Mouse (Mus musculus) gastrocnemius, adult 18-20 months (tissue): ENCODE results near the gene Cacna1f. TPM values are rescaled to one million over a fixed set of nuclear protein-coding genes. Genes with fewer than 3 reads are reported as not detected.

Experiments
- DNase-seq: peaks from one replicate; pipeline ENCODE4 v3.0.0; 2021; ENCODE audit warnings: low spot score
- long read RNA-seq, 2 experiments: library from polyadenylated mRNA; stranded (forward); transcript quantifications; one replicate each; pipeline ENCODE4 v2.0.0; 2021
- total RNA-seq, 2 experiments: library from RNA; stranded (reverse); gene quantifications; 2 replicates each; pipeline ENCODE4 v1.2.3; 2021

Gene Cacna1f
- not detected for total RNA-seq
- long read RNA-seq, experiment 1 = 0 reads
- long read RNA-seq, experiment 2 = 0 reads

DNA sequence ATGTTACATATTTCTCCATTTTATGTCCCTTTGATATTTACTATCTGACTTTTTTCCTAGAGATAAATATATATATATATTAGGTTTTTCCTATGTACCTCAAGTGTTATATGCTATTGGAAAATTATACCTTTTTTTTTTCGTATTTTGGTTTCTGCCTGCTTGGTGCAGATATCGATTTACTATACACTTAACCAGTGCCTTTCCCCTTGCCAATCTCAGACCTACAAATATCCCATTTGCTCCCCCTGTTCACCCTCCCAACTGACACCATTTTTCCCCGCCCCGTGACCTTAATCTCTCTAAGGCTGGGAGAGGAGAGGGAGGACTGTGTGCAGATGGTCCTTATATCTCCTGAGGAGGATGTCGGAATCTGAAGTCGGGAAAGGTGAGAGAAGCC lies at the start of gene Cacna1f:
Gene Cacna1f (plus strand): TSS at position 301 of the 400 bp plus-strand sequence.
- DNase-seq = no peak

GRCm38 (mm10) chrX:7563076-7563475 lies 43.8 kb upstream of the Cacna1f start:
- no peak for DNase-seq

DNA sequence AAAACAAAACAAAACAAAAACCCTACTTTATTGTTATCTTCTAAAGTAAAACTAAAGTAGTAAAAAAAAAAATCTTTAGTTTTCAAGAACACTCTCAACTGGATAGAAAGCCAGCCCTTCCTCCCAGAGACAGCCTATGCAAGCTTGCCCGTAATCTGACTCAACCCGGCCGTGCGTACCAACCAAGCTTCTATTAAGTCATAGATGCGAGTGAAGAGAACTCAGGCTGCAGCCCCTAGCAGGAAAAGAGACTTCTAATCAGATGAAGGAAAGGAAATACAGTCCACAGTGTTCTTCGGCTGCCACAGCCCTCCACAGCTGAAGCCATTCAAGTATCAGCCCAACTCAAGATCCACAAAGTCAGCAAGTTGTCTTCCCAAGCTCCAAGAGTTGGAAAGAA lies 40.5 kb upstream of the Cacna1f start:
- no peak for DNase-seq

DNA sequence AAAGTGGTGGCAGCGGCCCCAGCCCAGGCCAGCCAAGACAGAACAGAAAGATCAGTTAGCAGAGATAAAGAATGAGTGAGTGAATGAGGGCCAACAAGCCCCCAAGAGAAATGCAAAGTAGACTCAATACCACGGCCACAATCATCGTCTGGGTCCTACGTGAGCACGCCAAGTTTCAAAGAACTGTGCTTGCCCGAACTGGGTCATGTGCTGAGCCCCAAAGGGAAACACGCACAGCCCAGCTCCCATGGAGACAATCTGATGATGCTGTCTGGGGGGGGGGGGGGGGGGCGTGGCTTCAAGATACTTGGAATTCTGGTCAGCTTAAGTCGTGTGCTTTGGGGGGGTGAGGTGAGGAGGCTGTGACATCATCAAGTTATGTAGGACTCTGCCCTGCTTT lies 39.4 kb upstream of the Cacna1f start:
- no peak for DNase-seq

- DNase-seq = no peak
Measured at GRCm38 (mm10) chrX:7570481-7571175, 36.3 kb upstream of the Cacna1f start.

DNA sequence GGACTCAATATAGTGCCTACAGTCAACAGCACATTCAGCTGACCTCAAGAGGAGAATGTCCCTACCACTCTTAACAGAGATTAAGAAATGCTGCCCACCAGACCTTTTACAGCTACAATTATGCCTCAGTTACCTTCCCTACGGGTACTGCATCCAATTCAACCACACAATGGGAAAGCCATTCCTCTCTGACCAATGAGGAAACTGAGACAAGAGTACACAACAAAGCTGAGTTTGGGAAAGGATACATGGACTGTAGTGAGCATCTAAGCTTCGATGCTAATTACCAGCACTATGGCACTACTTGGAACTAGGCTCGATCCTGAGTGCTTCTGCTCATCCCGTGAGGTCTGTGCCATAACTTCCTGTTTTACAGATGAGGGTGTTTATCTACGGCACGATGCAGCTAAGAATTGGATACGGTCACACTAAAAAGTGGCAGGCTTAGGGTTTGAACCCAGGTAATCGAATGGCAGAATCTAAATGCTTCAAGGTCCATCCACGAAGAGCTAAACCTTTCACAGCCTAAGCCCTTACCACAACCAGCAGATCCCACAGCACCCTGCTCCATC lies 35.2 kb upstream of the Cacna1f start:
- DNase-seq = no peak

GRCm38 (mm10) chrX:7572466-7572865 lies 34.4 kb upstream of the Cacna1f start:
- DNase-seq = no peak

DNA sequence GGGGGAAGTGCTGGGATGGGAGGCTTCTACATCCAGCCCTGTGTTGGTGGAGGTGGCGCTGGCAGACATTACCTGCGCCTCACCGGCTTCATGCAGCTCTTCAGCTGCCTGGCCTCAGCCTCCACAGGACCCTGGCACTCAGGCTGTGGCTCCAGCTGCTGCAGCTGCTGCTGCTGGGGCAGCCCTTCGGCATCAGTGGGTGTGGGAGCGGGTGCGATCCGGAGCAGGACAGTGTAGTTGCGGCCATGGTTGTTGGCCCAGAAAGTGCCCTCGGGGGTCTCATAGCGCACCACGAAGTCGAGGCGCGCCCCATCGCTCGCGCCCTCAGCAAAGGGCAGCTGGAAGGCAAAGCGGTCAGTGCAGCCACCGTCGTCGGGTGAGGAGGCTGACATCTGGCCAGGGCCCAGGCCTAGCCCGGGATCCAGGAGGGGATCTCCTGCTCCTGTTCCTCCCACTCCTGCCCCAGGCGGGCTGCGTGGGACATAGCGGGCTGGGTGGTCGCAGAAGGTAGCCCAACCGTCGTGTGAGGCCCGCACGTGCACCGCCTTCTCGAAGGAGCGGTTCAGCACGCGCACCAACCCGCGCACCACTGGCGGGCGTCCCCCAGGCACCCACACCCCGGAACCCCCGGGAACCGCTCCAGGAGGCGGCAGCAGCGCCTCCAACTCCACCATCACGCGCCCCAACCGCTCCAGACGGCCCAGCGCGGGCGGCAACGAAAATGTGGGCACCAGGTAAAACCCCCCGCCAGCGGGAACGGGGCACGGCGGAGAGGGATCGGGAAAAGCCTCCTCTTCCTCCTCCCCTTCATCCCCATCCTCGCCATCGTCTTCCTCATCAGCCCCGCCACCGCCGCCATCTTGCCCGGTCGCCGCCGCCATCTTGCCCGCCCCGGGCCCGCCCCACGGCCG lies 33.5 kb upstream of the Cacna1f start, which contains the start of gene Foxp3:
Gene Foxp3 (plus strand): TSS at position 469 of the 911 bp plus-strand sequence.
- peak; percentile 34 for DNase-seq

DNA sequence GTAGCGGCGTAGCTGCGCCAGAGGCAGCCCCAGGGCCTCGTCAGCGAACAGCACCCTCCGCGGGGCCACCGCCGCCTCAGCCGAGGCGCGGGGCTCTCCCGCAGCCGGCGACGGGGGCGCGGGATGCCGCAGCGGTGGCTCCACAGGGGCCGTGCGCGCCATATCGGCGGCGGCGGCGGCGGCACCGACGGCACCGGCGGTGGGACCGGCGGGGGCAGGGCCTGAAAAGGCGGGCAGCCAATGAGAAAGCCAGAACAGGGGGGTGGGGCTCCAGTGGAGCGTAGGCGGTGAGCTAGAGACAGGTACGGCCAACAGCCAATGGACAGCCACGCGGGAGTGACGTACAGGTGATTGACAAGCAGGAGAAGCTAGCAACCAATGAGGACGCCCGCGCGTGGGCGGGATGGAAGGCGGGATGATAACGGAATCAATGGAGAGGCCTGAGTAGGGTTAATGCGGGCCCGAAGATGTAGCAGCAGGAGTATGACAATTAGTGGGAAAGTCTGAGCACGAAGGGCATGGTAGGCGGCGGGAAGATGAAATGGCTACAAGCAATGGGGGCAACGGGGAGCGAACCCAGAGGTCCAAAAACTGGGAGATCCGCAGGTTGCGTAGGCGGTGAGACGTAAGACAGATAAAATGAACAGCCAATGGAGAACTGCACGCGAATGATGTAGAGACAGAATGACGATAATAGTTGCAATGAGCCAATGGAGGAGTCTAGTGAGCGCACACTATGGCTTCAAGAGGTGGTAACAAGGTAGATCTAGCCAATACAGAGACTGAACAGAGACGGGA lies 32.6 kb upstream of the Cacna1f start, which contains the start of gene Ppp1r3f:
Gene Ppp1r3f (minus strand): TSS at position 197 of the 798 bp plus-strand sequence.
- DNase-seq = peak; percentile 92

DNA sequence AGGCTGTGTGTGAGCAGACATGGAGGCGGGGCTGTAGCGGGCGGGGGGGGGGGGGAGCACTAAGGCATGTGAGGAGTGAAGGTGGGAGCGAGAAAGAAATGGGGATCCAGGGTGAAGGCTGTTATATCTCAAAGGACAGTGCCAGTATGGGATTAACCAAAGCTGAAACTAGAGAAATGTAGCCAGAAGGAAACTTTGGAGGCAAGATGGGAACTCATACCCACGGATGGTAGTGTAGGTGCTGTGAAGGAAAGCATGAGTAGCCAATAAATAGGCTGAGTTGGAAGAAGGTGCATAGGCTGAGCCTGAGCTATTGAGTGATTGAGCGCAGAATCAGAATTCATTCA lies 32.0 kb upstream of the Cacna1f start:
- no peak for DNase-seq

- DNase-seq = no peak
Measured at GRCm38 (mm10) chrX:7581151-7581550, 25.7 kb upstream of the Cacna1f start.

- DNase-seq = no peak
Measured at GRCm38 (mm10) chrX:7583881-7584280, 23.0 kb upstream of the Cacna1f start.

DNA sequence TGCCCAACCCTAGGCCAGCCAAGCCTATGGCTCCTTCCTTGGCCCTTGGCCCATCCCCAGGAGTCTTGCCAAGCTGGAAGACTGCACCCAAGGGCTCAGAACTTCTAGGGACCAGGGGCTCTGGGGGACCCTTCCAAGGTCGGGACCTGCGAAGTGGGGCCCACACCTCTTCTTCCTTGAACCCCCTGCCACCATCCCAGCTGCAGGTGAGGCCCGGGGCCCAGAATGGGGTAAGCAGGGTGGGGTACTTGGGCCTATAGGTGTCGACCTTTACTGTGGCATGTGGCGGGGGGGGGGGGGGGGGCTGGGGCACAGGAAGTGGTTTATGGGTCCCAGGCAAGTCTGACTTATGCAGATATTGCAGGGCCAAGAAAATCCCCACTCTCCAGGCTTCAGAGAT lies 20.5 kb upstream of the Cacna1f start:
- DNase-seq = no peak

DNA sequence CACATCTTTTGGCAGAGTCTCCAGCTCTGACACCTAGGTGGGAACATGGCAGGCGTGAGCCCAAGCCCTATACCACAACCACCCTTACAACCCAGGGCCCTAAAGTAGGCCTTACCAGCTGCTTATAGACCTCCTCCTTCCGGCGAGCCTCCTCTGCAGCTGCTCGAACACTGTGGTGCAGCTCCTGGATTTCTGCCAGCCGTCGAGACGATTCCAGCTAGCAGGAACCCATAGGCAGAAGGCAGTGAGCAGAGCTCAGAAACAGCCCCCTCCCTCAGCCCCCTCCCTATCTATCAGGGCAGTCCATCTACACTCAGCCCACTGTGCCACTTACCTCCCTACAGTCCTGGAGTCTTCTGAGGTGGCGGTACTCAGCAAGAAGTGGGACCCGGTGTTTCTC lies 11.5 kb upstream of the Cacna1f start:
- no peak for DNase-seq

GRCm38 (mm10) chrX:7604004-7604403 lies 2.9 kb upstream of the Cacna1f start:
- DNase-seq = no peak

DNA sequence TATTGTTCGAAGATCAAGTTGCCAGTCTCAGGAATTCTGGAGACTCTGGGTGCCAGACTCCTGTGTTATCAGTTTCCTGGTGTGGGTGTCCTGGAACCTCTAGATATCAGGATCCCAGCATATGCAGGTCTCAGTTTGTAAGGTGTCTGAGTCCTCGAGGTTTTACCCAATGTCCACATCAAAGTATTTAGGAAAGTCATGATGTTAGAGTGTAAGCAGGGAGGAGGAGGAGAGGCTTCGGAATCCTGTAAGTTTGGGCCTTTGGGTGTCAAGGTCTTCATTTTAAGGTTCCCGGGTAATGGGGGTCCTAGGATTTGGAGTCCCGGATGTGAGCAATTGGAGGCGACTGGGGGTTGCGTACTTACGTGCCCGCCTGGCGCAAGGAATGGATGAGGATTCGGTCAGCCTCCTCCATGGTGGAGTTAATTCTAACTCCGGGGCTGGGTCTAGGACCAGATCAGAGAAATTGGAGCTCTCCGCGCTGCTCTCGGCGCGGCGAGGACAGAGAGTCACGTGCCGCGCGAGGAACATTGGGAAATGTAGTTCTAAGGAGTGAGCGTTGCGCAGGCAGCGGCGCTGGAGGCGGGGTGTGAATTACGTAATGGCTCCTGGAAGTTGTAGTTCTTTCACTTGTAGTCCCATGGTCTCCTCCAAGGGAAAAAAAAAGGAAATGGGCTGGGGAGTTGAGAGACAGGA lies 1.9 kb upstream of the Cacna1f start, which contains the start of gene Ccdc22:
Gene Ccdc22 (minus strand): TSS at position 639 of the 696 bp plus-strand sequence.
- DNase-seq = peak; percentile 88

DNA sequence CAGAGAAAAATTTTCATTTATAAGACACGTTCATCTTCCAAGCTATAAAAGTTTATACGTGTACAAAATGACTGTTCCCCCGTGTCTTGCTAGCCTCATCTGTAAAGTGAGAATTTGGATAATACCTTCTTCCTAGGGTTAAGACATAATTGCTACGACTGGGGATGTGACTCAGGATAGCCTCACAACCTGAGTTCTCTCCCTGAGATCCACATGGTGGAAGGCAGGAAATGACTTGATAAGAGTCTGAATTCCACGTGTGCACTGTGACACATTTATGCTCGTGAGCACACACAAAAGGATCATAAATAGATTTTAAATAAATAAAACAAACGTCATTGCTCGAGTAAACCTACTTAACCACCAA lies 1.3 kb upstream of the Cacna1f start:
- no peak for DNase-seq

DNA sequence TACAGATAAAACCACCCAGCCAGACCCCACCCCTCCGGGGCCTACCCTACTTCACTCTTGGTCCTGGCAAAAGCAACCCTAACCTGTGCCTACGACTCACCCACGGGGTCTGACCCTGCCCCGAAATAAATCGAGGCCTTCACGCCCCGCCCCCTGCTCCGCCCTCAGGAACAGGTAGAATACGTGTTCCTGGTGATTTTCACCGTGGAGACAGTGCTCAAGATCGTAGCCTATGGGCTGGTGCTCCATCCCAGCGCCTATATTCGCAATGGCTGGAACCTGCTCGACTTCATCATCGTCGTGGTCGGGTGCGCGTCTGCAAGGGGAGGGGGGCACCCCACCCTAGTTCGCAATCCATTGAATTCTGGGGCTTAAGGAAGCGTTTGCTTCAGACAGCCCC lies 3.2 kb downstream of the Cacna1f start:
- no peak for DNase-seq

DNA sequence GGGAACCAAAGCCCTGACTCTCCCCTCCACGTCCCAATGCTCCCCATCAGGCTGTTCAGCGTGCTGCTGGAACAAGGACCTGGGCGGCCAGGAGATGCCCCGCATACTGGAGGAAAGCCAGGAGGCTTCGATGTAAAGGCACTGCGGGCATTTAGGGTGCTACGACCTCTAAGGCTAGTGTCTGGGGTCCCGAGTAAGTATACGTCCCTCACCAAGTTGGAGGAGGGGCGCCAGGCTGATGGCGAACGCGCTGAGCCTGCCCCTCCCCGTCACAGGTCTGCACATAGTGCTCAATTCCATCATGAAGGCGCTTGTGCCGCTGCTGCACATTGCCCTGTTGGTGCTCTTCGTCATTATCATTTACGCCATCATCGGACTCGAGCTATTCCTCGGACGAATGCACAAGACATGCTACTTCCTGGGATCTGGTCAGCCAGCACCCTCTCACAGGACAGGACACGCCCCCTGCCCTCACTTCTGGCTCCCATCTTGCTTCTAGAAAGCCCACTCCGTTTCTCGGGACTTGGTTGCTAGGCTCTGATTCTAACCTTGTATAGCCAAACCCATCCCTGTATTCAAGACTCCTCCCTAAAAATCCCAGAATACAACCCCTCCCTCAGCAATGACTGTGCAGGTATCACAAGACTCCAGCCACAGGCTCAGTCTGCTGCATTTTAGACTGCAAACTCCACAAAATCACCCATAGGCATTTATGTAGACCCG lies 3.8 kb downstream of the Cacna1f start:
- no peak for DNase-seq
